ENCODE assay signal across 18 mouse cellular contexts in the genomic region with DNA sequence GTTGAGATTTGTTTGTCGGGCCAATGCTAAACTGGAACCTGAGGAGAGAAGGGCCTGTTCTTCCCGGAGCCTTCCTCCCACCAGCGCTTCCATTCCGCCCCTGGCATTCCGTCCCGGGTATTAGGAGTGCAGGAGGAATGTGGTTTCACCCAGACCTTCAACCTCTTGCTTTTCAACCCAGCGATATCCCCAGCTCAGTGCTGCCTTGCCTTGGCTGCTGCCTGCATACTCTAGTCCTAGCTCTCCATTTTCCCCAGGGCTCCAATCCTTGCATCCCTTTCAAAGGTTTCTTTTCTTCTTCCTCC. TPM values are rescaled to one million over a fixed set of nuclear protein-coding genes. Genes with fewer than 3 reads are reported as not detected.
DNase-seq lines count a peak whose midpoint lies in the region; ATAC-seq and TF ChIP-seq lines count a peak whose summit lies in the region.
"Had no signal": no experiment of that assay in that cellular context is flagged by ENCODE, and none has a peak within 500 bp of the region (broad histone marks: within the 10 kb centered on the region; RNA-seq: fewer than 3 reads in every experiment).

No protein-coding gene starts in this region.

- H3K27me3 ChIP-seq in intestine, embryonic 15.5 days (replicated peaks), result no peaks in the 10 kb centered on the region
- H3K27me3 ChIP-seq in intestine, postnatal 0 days (replicated peaks; ENCODE audit: control insufficient read depth, insufficient read depth, low read length), result no peaks in the 10 kb centered on the region
- no peaks in the 10 kb centered on the region for H3K27me3 ChIP-seq in midbrain, embryonic 10.5 days (ENCODE audit: low read depth, poor library complexity, severe bottlenecking)
- no peaks in the 10 kb centered on the region for H3K27me3 ChIP-seq in midbrain, embryonic 15.5 days (replicated peaks)
- H3K27me3 ChIP-seq in neural tube, embryonic 11.5 days (ENCODE audit: control insufficient read depth, insufficient read depth, low read length), result no peaks in the 10 kb centered on the region
- H3K27me3 ChIP-seq: CH12.LX; hindbrain, embryonic 15.5 days; stomach, embryonic 15.5 days had no signal

- 0 out of 2 replicates have a peak, but pooled peaks have one; percentile 36 for ATAC-seq in intestine, embryonic 15.5 days
- no peak for ATAC-seq in intestine, postnatal 0 days
- ATAC-seq in midbrain, embryonic 15.5 days (replicated peaks), result no peak
- no peak for ATAC-seq in neural tube, embryonic 11.5 days (ENCODE audit: insufficient read depth, low FRiP score, low TSS enrichment)
- ATAC-seq: forebrain, embryonic 16.5 days had no signal

- no peaks in the 10 kb centered on the region for H3K9me3 ChIP-seq in intestine, embryonic 15.5 days
- no peaks in the 10 kb centered on the region for H3K9me3 ChIP-seq in intestine, postnatal 0 days (ENCODE audit: control insufficient read depth)
- no peaks in the 10 kb centered on the region for H3K9me3 ChIP-seq in midbrain, embryonic 10.5 days (replicated peaks)
- no peaks in the 10 kb centered on the region for H3K9me3 ChIP-seq in midbrain, embryonic 15.5 days
- H3K9me3 ChIP-seq in neural tube, embryonic 11.5 days (ENCODE audit: control insufficient read depth, low read length), result no peaks in the 10 kb centered on the region
- H3K9me3 ChIP-seq: hindbrain, embryonic 15.5 days; stomach, embryonic 15.5 days had no signal

- H3K9ac ChIP-seq in intestine, embryonic 15.5 days, result no peak overlapping the region
- H3K9ac ChIP-seq in intestine, postnatal 0 days (ENCODE audit: low read depth, low read length), result no peak overlapping the region
- H3K9ac ChIP-seq in midbrain, embryonic 15.5 days, result no peak overlapping the region
- H3K9ac ChIP-seq in neural tube, embryonic 11.5 days (ENCODE audit: low read length), result no peak overlapping the region
- H3K9ac ChIP-seq: hindbrain, embryonic 15.5 days; stomach, embryonic 15.5 days had no signal

- peak; percentile 43 for DNase-seq in midbrain, embryonic 10.5 days (ENCODE audit: low spot score)
- peak; percentile 57 for DNase-seq in embryo, embryonic 9.5 days (ENCODE audit: extremely low spot score)
- peak; percentile 46 for DNase-seq in neural tube, embryonic 11.5 days (ENCODE audit: low spot score)
- no peak for DNase-seq in layer of hippocampus, postnatal 10 days (ENCODE audit: low spot score in 2 of 2)
- DNase-seq in cerebellum, adult 8-10 months, result no peak
- DNase-seq: cerebellum, postnatal 36 days; heart, adult 18-20 months; right cerebral cortex, postnatal 25 days had no signal

- H3K27ac ChIP-seq in intestine, embryonic 15.5 days, result peak overlapping the region; percentile 23; the same call in 1 of the 2 replicates
- H3K27ac ChIP-seq in intestine, postnatal 0 days (ENCODE audit: low read depth, low read length), result no peak overlapping the region
- peak overlapping the region; percentile 64 for H3K27ac ChIP-seq in midbrain, embryonic 10.5 days (replicated peaks)
- no peak overlapping the region for H3K27ac ChIP-seq in midbrain, embryonic 15.5 days
- no peak overlapping the region for H3K27ac ChIP-seq in neural tube, embryonic 11.5 days (ENCODE audit: low read depth, low read length)
- H3K27ac ChIP-seq: hindbrain, embryonic 15.5 days; left cerebral cortex, adult 2 months; stomach, embryonic 15.5 days had no signal

- 0 out of 2 replicates have a peak, but pooled peaks cover 3% of the 10 kb centered on the region for H3K4me1 ChIP-seq in intestine, embryonic 15.5 days (replicated peaks)
- no peaks in the 10 kb centered on the region for H3K4me1 ChIP-seq in intestine, postnatal 0 days (replicated peaks; ENCODE audit: control insufficient read depth, insufficient read depth, low read length)
- peaks cover 4% of the 10 kb centered on the region; the same call in 1 of the 2 replicates for H3K4me1 ChIP-seq in midbrain, embryonic 10.5 days
- H3K4me1 ChIP-seq in midbrain, embryonic 15.5 days, result no peaks in the 10 kb centered on the region
- H3K4me1 ChIP-seq in neural tube, embryonic 11.5 days (ENCODE audit: control insufficient read depth, insufficient read depth, low read length), result no peaks in the 10 kb centered on the region
- H3K4me1 ChIP-seq: hindbrain, embryonic 15.5 days had no signal

- H3K4me3 ChIP-seq in intestine, embryonic 15.5 days (replicated peaks), result no peak overlapping the region
- no peak overlapping the region for H3K4me3 ChIP-seq in intestine, postnatal 0 days (ENCODE audit: low read depth, low read length)
- no peak overlapping the region for H3K4me3 ChIP-seq in midbrain, embryonic 10.5 days
- H3K4me3 ChIP-seq in midbrain, embryonic 15.5 days, result no peak overlapping the region
- H3K4me3 ChIP-seq in neural tube, embryonic 11.5 days (ENCODE audit: low read depth, low read length), result no peak overlapping the region
- H3K4me3 ChIP-seq: hindbrain, embryonic 15.5 days; left cerebral cortex, adult 2 months; stomach, embryonic 15.5 days had no signal

- WGBS in intestine, embryonic 15.5 days, result 22% methylated on average over 7 of the region's 7 CpGs
- WGBS in intestine, postnatal 0 days, result 17% methylated on average over 7 of the region's 7 CpGs
- WGBS in midbrain, embryonic 10.5 days, result 23% methylated on average over 7 of the region's 7 CpGs
- WGBS in midbrain, embryonic 15.5 days, result 28% methylated on average over 7 of the region's 7 CpGs
- 25% methylated on average over 7 of the region's 7 CpGs for WGBS in neural tube, embryonic 11.5 days

- TF ChIP-seq CTCF in intestine, postnatal 0 days (IDR thresholded peaks at IDR 0.05; ENCODE audit: low read depth), result no peak

- H3K36me3 ChIP-seq in intestine, embryonic 15.5 days, result no peaks in the 10 kb centered on the region
- H3K36me3 ChIP-seq in intestine, postnatal 0 days (ENCODE audit: control insufficient read depth, insufficient read depth), result no peaks in the 10 kb centered on the region
- no peaks in the 10 kb centered on the region for H3K36me3 ChIP-seq in midbrain, embryonic 10.5 days
- H3K36me3 ChIP-seq in midbrain, embryonic 15.5 days (replicated peaks), result no peaks in the 10 kb centered on the region
- no peaks in the 10 kb centered on the region for H3K36me3 ChIP-seq in neural tube, embryonic 11.5 days (ENCODE audit: control insufficient read depth, insufficient read depth, low read length)
- H3K36me3 ChIP-seq: hindbrain, embryonic 15.5 days; stomach, embryonic 15.5 days had no signal

- H3K4me2 ChIP-seq in intestine, embryonic 15.5 days (replicated peaks), result no peak overlapping the region
- H3K4me2 ChIP-seq in intestine, postnatal 0 days (replicated peaks; ENCODE audit: low read depth), result no peak overlapping the region
- H3K4me2 ChIP-seq in midbrain, embryonic 15.5 days, result no peak overlapping the region
- H3K4me2 ChIP-seq in neural tube, embryonic 11.5 days (ENCODE audit: low read depth), result no peak overlapping the region
- H3K4me2 ChIP-seq: hindbrain, embryonic 15.5 days; stomach, embryonic 15.5 days had no signal

RNA-seq across cellular contexts. Expression of a gene that starts 17.3 kb away (rescaled TPM):
- 0.35 and 0.43 TPM in 2 replicates for polyA plus RNA-seq in intestine, embryonic 15.5 days (2015; fragmentation: Nextera tagmentation; extraction: Ambion mirVana)
- polyA plus RNA-seq in intestine, postnatal 0 days (2015; fragmentation: Nextera tagmentation; extraction: Ambion mirVana), result not detected in 2 replicates
- 0.10 and 0.11 TPM in 2 replicates for polyA plus RNA-seq in midbrain, embryonic 10.5 days (2016; fragmentation: Nextera tagmentation; extraction: Ambion mirVana)
- polyA plus RNA-seq in midbrain, embryonic 15.5 days (2015; fragmentation: Nextera tagmentation; extraction: Ambion mirVana), result 0.05 TPM in 1 of 2 replicates, not detected in the other
- 0.20 TPM in 1 of 2 replicates, not detected in the other for polyA plus RNA-seq in neural tube, embryonic 11.5 days (2014; fragmentation: Nextera tagmentation; extraction: Ambion mirVana)
- total RNA-seq in layer of hippocampus, postnatal 10 days (2021), result under 1 TPM in 1 of 2 experiments, not detected in 1; 0.34 TPM
- total RNA-seq: CH12.LX; left cerebral cortex, adult 2 months; liver, adult 2 months; megakaryocyte-erythroid progenitor cell, adult 5-6 weeks had no signal
- polyA plus RNA-seq: forebrain, embryonic 16.5 days; liver, adult 2 months had no signal

Comparison
In these comparisons a context has a peak if more than half of its experiments do, and no peak if none do; other contexts are left out.
1. H3K27ac ChIP-seq: peak in intestine, embryonic 15.5 days (single experiment) and midbrain, embryonic 10.5 days (single experiment); none in intestine, postnatal 0 days (single experiment), midbrain, embryonic 15.5 days (single experiment) and neural tube, embryonic 11.5 days (single experiment).
2. DNase-seq: peak in midbrain, embryonic 10.5 days (single experiment), embryo, embryonic 9.5 days (single experiment) and neural tube, embryonic 11.5 days (single experiment); none in layer of hippocampus, postnatal 10 days (0 of 2) and cerebellum, adult 8-10 months (single experiment).